Mouse (Mus musculus) stomach, embryonic 14.5 days (tissue): ENCODE results near the gene Rala. TPM values are rescaled to one million over a fixed set of nuclear protein-coding genes. Genes with fewer than 3 reads are reported as not detected.
"Not testable (repeated sequence)": the region's sequence is repeated elsewhere in the genome, so short reads cannot be mapped to it uniquely, and the experiment has no call there.

Source experiments
- ATAC-seq: fragments of 200-750 bp; cut with Nextera tagmentation; 2 replicates; pipeline ENCODE4 v1.8.0; 2017; ENCODE audit warnings: low read depth, moderate TSS enrichment; ENCODE audit not compliant: insufficient number of reproducible peaks, insufficient read depth, low FRiP score
- H3K27ac ChIP-seq: fragments of 300-500 bp; sonication (generic); 2 replicates; pipeline ENCODE4 v1.5.1; 2014; ENCODE audit warnings: mild to moderate bottlenecking, low read length, moderate library complexity, mixed read lengths
- H3K27me3 ChIP-seq: fragments of 300-500 bp; sonication (generic); 2 replicates; pipeline ENCODE4 v1.6.1; 2014; ENCODE audit warnings: low read length, control low read depth, mixed read lengths; ENCODE audit not compliant: control insufficient read depth, insufficient read depth
- H3K36me3 ChIP-seq: fragments of 300-500 bp; sonication (generic); 2 replicates; pipeline ENCODE4 v1.6.1; 2014; ENCODE audit warnings: mild to moderate bottlenecking, control low read depth, low read length, moderate library complexity, mixed read lengths; ENCODE audit not compliant: control insufficient read depth, insufficient read depth
- H3K4me1 ChIP-seq: fragments of 300-500 bp; sonication (generic); 2 replicates; pipeline ENCODE4 v1.6.1; 2014; ENCODE audit warnings: low read length, control low read depth, mixed read lengths; ENCODE audit not compliant: control insufficient read depth, insufficient read depth
- H3K4me2 ChIP-seq: fragments of 300-500 bp; sonication (generic); replicated peaks from 2 replicates; pipeline ENCODE4 v1.6.1; 2014; ENCODE audit warnings: low read depth, low read length, control low read depth
- H3K4me3 ChIP-seq: fragments of 300-500 bp; sonication (generic); 2 replicates; pipeline ENCODE4 v1.5.1; 2014; ENCODE audit warnings: low read depth, low read length, control low read depth
- H3K9ac ChIP-seq: fragments of 300-500 bp; sonication (generic); replicated peaks from 2 replicates; pipeline ENCODE4 v1.6.1; 2014; ENCODE audit warnings: low read depth, mild to moderate bottlenecking, control low read depth, low read length, moderate library complexity, mixed read lengths
- H3K9me3 ChIP-seq: fragments of 300-500 bp; sonication (generic); 2 replicates; pipeline ENCODE4 v1.6.1; 2016; ENCODE audit warnings: low read depth, low read length, control low read depth; ENCODE audit not compliant: control insufficient read depth
- WGBS: fragments of 180-500 bp; shearing (Covaris S2); extraction: QIAGEN DNeasy Blood & Tissue Kit; methylation state at CpG from one replicate; pipeline ENCODE4 v1.1.7; 2014; 5-methylcytosine and 5-hydroxymethylcytosine counted together
- polyA plus RNA-seq: library from polyadenylated mRNA; unstranded; fragments of >200 nt; fragmentation: Nextera tagmentation; extraction: Ambion mirVana; gene quantifications from 2 replicates; pipeline ENCODE4 v1.2.1, GENCODE M21; 2014

Gene Rala
- polyA plus RNA-seq, 1 experiment from 2014 or later = 105 TPM

DNA sequence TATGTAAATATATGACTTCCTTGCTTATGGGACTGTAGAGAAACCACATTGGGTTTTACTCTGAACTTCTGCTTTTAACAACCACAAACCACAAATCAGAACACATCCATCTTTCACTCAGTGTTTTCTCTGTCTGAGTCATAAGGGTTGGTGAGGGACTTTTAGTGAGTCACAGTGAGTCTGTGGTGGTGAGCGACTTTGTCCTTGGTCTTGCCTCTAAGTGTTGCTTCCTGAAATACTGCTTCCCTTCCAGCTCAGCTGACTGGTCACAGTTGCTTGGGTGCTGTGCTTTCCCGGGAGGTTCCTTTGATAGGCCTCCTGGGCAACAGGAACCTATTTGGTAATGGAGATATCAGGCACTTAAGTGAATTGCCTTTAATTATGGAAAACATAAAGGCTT is 31.9 kb upstream of the Rala start:
- H3K27me3 ChIP-seq = no peaks in the 10 kb centered on the region
- H3K4me3 ChIP-seq = no peak overlapping the region
- no peak overlapping the region for H3K9ac ChIP-seq
- WGBS = 49% methylated on average over 2 of the region's 2 CpGs
- no peaks in the 10 kb centered on the region for H3K4me1 ChIP-seq
- H3K27ac ChIP-seq = no peak overlapping the region
- no peak overlapping the region for H3K4me2 ChIP-seq
- H3K9me3 ChIP-seq = no peaks in the 10 kb centered on the region
- no peaks in the 10 kb centered on the region for H3K36me3 ChIP-seq
- peak; percentile 63; the same call in 1 of the 2 replicates for ATAC-seq

DNA sequence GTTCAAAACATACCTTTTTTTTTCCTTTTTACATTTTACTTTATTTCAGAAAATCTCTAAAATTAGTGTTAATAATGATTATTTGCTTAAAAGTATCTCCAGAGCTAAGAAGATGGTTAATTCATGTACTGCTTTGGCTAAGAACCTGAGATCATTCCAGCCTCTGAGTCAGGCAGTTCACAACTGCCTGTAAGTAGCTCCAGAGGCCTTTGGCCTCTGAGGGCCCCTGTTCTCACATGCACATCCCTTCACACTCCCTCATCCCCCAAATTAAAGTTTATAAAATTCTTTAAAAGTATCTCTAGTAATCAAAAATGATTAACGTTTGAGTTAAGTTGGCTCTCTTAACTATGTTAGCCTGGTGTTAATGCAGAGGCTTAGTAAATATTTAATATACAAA is 31.4 kb upstream of the Rala start:
- Histone ChIP-seq H3K36me3 (no peaks in the 10 kb centered on the region), H3K9me3 (no peaks in the 10 kb centered on the region), H3K27ac (no peak overlapping the region), H3K4me3 (no peak overlapping the region), H3K4me1 (no peaks in the 10 kb centered on the region), H3K4me2 (no peak overlapping the region), H3K9ac (no peak overlapping the region), H3K27me3 (no peaks in the 10 kb centered on the region)
- no peak for ATAC-seq
- 61% methylated on average over 1 of the region's 1 CpGs for WGBS

DNA sequence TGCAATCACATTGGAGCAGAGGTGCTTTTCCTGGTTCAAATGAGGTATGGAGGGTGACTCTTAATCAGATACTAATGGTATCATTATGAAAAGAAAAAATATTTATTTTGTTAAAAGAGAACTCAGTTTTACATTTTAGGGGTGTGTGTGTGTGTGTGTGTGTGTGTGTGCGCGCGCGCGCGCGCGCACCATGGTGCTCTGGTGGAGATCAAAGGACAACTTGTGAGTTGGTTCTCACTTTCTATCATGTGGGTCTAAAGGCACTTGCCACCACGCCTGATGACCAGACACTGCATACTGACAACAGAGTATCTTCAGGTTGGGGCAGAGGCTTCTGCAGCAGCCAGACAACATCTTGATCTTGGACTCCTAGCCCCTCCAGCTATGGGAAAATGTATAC is 30.7 kb upstream of the Rala start:
- Histone ChIP-seq H3K4me2 (no peak overlapping the region), H3K9ac (no peak overlapping the region), H3K27ac (no peak overlapping the region), H3K4me1 (no peaks in the 10 kb centered on the region), H3K36me3 (no peaks in the 10 kb centered on the region), H3K4me3 (no peak overlapping the region), H3K9me3 (no peaks in the 10 kb centered on the region), H3K27me3 (no peaks in the 10 kb centered on the region)
- ATAC-seq = no peak
- WGBS = 97% methylated on average over 9 of the region's 9 CpGs

DNA sequence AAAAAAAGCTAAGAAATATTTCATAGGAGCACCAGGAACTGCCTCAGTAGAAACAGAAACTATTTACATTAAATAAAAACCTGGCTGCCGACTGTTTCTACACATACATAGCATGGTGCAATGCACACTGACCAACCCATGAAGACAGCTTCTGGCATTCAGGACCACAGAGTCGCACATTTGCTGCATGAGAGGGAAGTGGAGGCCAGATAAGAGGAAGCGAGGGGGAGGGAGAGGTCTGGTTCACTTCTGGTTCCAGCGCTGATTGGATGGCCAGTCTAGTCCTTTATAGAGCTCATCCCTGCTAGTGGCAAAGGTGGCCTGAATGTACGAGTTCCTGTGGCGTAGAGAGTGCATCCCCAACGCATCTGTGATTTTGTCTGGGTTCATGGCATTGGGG is 16.6 kb upstream of the Rala start:
- H3K27me3 ChIP-seq = no peaks in the 10 kb centered on the region
- H3K4me3 ChIP-seq = no peak overlapping the region
- 78% methylated on average over 7 of the region's 7 CpGs for WGBS
- H3K4me1 ChIP-seq = no peaks in the 10 kb centered on the region
- H3K4me2 ChIP-seq = no peak overlapping the region
- H3K9me3 ChIP-seq = no peaks in the 10 kb centered on the region
- no peaks in the 10 kb centered on the region for H3K36me3 ChIP-seq
- H3K9ac ChIP-seq = no peak overlapping the region
- ATAC-seq = no peak
- no peak overlapping the region for H3K27ac ChIP-seq

DNA sequence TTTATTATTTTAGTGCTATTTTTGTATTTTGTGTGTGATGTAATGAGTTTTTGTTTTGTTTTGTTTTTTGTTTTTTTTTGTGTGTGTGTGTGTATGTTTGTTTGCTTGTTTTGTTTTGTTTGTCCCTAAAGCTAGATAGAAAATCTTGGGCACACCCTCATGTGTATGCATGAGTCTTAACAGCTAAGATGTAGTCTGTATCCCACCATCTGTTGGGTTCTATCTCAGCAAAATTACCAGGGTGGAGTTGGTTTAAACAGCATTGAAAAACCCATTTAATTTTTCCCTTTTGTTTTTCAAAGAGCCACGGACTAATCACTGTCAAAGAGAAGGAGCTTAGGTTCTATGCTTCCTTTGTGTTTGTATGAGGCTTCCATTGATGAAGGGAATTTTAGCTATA is 10.2 kb upstream of the Rala start:
- Histone ChIP-seq H3K4me3 (no peak overlapping the region), H3K36me3 (no peaks in the 10 kb centered on the region)

DNA sequence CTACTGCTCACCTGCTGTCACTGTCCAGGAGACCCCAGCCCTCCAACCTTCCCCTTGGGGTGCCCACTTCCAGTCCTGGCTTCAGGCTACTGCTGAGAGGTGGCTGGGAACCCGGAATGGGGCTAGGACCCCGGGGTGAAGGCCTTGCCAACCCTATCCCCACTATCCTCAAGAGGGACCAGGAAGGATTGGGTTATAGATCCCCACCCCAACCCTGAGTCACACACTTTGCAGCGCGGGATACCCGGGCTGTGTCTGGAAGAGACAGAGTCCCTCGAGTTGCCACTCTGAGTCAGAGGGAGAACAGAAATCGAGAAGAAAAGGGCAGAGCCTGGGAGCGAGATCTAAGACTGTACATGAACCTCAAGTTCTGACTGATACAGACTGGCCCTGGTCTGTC is 6.5 kb upstream of the Rala start:
- not testable (repeated sequence) for H3K4me3 ChIP-seq, H3K36me3 ChIP-seq, H3K27me3 ChIP-seq, ATAC-seq, H3K9ac ChIP-seq, H3K9me3 ChIP-seq, H3K27ac ChIP-seq, H3K4me2 ChIP-seq, H3K4me1 ChIP-seq
- WGBS = 89% methylated on average over 8 of the region's 8 CpGs

More for the DNA sequence above, 10.2 kb upstream of the Rala start:
- Histone ChIP-seq H3K27ac (no peak overlapping the region), H3K9me3 (no peaks in the 10 kb centered on the region), H3K27me3 (no peaks in the 10 kb centered on the region), H3K4me1 (no peaks in the 10 kb centered on the region), H3K4me2 (no peak overlapping the region), H3K9ac (no peak overlapping the region)
- 54% methylated on average over 1 of the region's 1 CpGs for WGBS
- ATAC-seq = no peak

DNA sequence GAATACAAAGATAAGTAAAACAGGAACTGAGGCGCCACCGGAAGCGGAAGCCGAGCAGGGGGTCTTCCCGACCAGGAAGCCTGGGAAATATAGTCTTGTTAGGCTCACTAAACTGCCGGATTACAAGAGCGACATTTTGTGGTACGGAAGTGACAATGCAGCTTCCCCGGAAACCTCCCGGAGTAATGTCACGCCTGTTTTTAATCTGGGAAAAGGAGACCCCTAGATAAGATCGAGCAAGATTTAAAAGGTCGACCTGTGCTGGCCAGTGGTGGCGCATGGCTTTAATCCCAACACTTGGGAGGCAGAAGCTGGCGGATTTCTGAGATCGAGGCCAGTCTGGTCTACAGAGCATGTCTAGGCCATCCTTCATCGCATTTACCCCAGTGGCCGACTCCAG is 5.5 kb upstream of the Rala start:
- H3K4me1 ChIP-seq = peaks cover 3% of the 10 kb centered on the region; the same call in 1 of the 2 replicates
- no peaks in the 10 kb centered on the region for H3K27me3 ChIP-seq
- ATAC-seq = no peak
- H3K4me2 ChIP-seq = no peak overlapping the region
- no peak overlapping the region for H3K27ac ChIP-seq
- H3K36me3 ChIP-seq = no peaks in the 10 kb centered on the region
- no peak overlapping the region for H3K4me3 ChIP-seq
- WGBS = 73% methylated on average over 18 of the region's 18 CpGs
- H3K9me3 ChIP-seq = no peaks in the 10 kb centered on the region
- no peak overlapping the region for H3K9ac ChIP-seq

DNA sequence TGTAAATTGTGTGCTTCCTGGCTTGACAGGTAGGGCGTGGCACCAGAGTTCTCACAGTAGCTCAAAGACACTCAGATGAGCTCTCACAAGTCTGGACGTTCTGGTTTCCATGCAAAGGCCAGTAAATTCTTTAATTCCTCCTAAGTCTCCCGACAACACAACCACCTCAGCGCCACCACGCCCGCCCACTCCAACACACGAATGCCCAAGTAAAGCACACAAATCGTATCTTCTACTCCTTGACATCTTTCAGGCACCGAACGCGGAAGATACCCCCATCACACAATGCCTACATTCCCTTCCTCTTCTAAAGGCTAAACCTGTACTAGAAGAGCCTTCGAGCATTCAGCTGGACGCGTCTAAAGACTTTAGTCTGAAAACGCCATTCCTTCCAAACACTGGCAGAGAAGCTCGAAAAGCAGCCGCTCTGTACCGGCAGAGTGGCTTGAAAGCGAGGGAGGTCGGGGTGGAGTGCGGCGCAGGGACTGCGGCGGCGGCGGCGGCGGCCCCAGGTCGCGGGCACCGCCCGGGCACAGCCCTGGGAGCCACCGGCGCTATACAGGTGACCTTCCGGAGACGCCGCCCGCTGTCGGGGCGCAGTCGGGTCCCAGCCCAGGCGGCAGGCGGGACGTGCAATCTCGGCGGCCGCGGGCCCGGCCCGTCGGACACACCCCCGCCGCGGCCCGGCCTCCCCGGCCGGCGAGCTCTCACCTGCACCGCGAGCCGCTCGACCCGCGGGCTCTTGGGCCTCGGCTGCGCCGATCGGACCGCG is 547 bp downstream of the Rala start:
- H3K4me3 ChIP-seq = peak overlapping the region; percentile 92
- peak overlapping the region; percentile 91 for H3K27ac ChIP-seq
- H3K36me3 ChIP-seq = no peaks in the 10 kb centered on the region
- under 1% methylated on average over 53 of the region's 70 CpGs for WGBS
- H3K4me1 ChIP-seq = peaks cover 6% of the 10 kb centered on the region; the same call in 1 of the 2 replicates
- H3K9ac ChIP-seq = peak overlapping the region; percentile 84
- peak overlapping the region; percentile 72 for H3K4me2 ChIP-seq
- ATAC-seq = peak; percentile 85
- no peaks in the 10 kb centered on the region for H3K9me3 ChIP-seq
- H3K27me3 ChIP-seq = no peaks in the 10 kb centered on the region

DNA sequence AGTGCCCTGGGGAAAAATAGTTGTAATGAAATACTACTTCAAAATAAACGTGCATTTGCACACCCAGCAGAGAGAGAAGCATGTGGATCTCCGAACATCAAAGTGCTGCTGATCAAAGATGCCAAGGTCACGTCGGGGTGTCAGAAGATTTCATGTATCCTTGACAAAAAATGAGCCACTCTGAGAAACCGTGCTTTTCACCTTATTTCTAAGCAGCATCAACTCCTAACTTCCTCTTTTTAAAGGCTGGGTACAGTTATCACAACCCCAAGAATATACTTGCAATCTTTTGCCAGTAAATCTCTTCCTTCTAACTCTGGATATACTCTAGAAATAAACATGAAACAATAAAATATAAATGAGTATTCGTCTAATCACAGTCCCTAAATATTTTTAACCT is 1.7 kb downstream of the Rala start:
- Histone ChIP-seq H3K9ac (no peak overlapping the region), H3K27me3 (no peaks in the 10 kb centered on the region), H3K27ac (no peak overlapping the region), H3K9me3 (no peaks in the 10 kb centered on the region), H3K36me3 (no peaks in the 10 kb centered on the region), H3K4me2 (no peak overlapping the region), H3K4me1 (peaks cover 6% of the 10 kb centered on the region; the same call in 1 of the 2 replicates), H3K4me3 (no peak overlapping the region)
- no peak for ATAC-seq
- 65% methylated on average over 6 of the region's 6 CpGs for WGBS
